ENCODE assay signal across 9 mouse cellular contexts in the genomic region with DNA sequence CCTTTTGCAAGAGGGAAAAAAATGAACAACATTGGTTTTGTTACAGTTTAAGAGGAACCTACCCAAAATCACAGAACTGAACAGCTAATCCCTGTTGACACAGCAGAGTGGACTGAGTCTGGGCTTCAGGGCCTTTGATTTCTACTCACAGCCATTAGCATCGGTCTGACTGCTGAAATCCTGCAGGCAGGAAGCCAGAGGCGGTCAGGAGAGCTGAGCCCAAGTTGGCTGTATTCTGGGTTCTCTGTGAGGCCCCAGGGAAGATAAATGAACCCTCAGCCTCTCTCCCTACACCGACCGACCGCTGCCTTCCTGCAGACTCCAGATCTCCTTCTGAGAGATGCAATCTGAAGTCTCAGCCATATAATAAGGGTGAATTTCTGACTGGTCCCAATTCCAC.
DNase-seq lines count a peak whose midpoint lies in the region; ATAC-seq and TF ChIP-seq lines count a peak whose summit lies in the region.
"Had no signal": no experiment of that assay in that cellular context is flagged by ENCODE, and none has a peak within 500 bp of the region (broad histone marks: within the 10 kb centered on the region; RNA-seq: fewer than 3 reads in every experiment).

No protein-coding gene starts in this region.

- no peak for TF ChIP-seq POLR2A in liver, adult 2 months (IDR thresholded peaks at IDR 0.05; ENCODE audit: extremely low read depth, insufficient read depth, low read length)

- TF ChIP-seq CTCF in liver, adult 2 months (IDR thresholded peaks at IDR 0.05; ENCODE audit: low read depth, low read length): no peak
- no peak for TF ChIP-seq CTCF in liver, postnatal 0 days (IDR thresholded peaks at IDR 0.05; ENCODE audit: low read depth)
- no peak for TF ChIP-seq CTCF in gastrocnemius, adult 2 months (IDR thresholded peaks at IDR 0.05)

- H3K36me3 ChIP-seq in liver, adult 2 months (ENCODE audit: control insufficient read depth, insufficient read depth, low read length): no peaks in the 10 kb centered on the region
- H3K36me3 ChIP-seq in liver, postnatal 0 days (replicated peaks; ENCODE audit: insufficient read depth, low read length): no peaks in the 10 kb centered on the region
- H3K36me3 ChIP-seq in limb, embryonic 10.5 days: no peaks in the 10 kb centered on the region
- H3K36me3 ChIP-seq: liver, embryonic 13.5 days had no signal

- no peak overlapping the region for H3K4me3 ChIP-seq in liver, adult 2 months (ENCODE audit: insufficient read depth, low read depth, low read length)
- H3K4me3 ChIP-seq in liver, postnatal 0 days (ENCODE audit: low read depth, low read length): no peak overlapping the region
- H3K4me3 ChIP-seq in gastrocnemius, adult 2 months: no peak overlapping the region
- H3K4me3 ChIP-seq in limb, embryonic 10.5 days: no peak overlapping the region
- H3K4me3 ChIP-seq: liver, embryonic 13.5 days had no signal

- WGBS in liver, adult 2 months: 59% methylated on average over 5 of the region's 5 CpGs
- WGBS in liver, postnatal 0 days (ENCODE audit: insufficient replicate concordance): 57% methylated on average over 5 of the region's 5 CpGs
- 19% methylated on average over 5 of the region's 5 CpGs for WGBS in limb, embryonic 10.5 days

- no peaks in the 10 kb centered on the region for H3K9me3 ChIP-seq in liver, postnatal 0 days (ENCODE audit: low read length)
- H3K9me3 ChIP-seq in limb, embryonic 10.5 days (replicated peaks): no peaks in the 10 kb centered on the region
- H3K9me3 ChIP-seq: liver, embryonic 13.5 days had no signal

- H3K4me1 ChIP-seq in liver, adult 2 months (ENCODE audit: control insufficient read depth, insufficient read depth, low read length): no peaks in the 10 kb centered on the region; the same call in 1 of the 2 replicates
- H3K4me1 ChIP-seq in liver, postnatal 0 days (ENCODE audit: insufficient read depth): peaks cover 10% of the 10 kb centered on the region
- peaks cover 11% of the 10 kb centered on the region; the same call in 1 of the 2 replicates for H3K4me1 ChIP-seq in limb, embryonic 10.5 days

- no peaks in the 10 kb centered on the region for H3K27me3 ChIP-seq in liver, adult 2 months (ENCODE audit: control insufficient read depth, insufficient read depth, low read length)
- no peaks in the 10 kb centered on the region for H3K27me3 ChIP-seq in liver, postnatal 0 days (ENCODE audit: insufficient read depth, low read length)
- H3K27me3 ChIP-seq in limb, embryonic 10.5 days (ENCODE audit: low read depth, poor library complexity, severe bottlenecking): no peaks in the 10 kb centered on the region
- H3K27me3 ChIP-seq: liver, embryonic 13.5 days had no signal

- no peak for ATAC-seq in liver, postnatal 0 days

- H3K9ac ChIP-seq in liver, adult 2 months (ENCODE audit: low read depth, low read length): no peak overlapping the region
- no peak overlapping the region for H3K9ac ChIP-seq in liver, postnatal 0 days (replicated peaks)
- H3K9ac ChIP-seq: liver, embryonic 13.5 days had no signal

- intact Hi-C loops in gastrocnemius, adult 2 months (cut with DNase I): loop anchor here (10.0 kb wide), 1 partner anchor 295 kb away; no protein-coding TSS in a partner anchor

- no peak overlapping the region for H3K27ac ChIP-seq in liver, adult 2 months (replicated peaks; ENCODE audit: insufficient read depth, low read depth, low read length)
- H3K27ac ChIP-seq in liver, postnatal 0 days (ENCODE audit: low read depth): no peak overlapping the region
- peak overlapping the region; percentile 81 for H3K27ac ChIP-seq in gastrocnemius, adult 2 months
- peak overlapping the region; percentile 61; the same call in 1 of the 2 replicates for H3K27ac ChIP-seq in limb, embryonic 10.5 days
- H3K27ac ChIP-seq: liver, embryonic 13.5 days had no signal

- H3K4me2 ChIP-seq in liver, postnatal 0 days (ENCODE audit: low read depth, low read length): no peak overlapping the region
- H3K4me2 ChIP-seq: liver, embryonic 13.5 days had no signal

- H3K79me2 ChIP-seq in liver, adult 2 months (ENCODE audit: control insufficient read depth, insufficient read depth, low read length): no peaks in the 10 kb centered on the region

- TF ChIP-seq EP300 in liver, postnatal 0 days (IDR thresholded peaks at IDR 0.05; ENCODE audit: low read depth): no peak

- peak; percentile 65 for DNase-seq in adrenal gland, postnatal 10 days
- DNase-seq in adrenal gland, adult 8-10 months: no peak
- DNase-seq in liver, adult 2 months (ENCODE audit: extremely low read depth, low read depth, low spot score): peak; percentile 13
- no peak for DNase-seq in liver, postnatal 0 days
- DNase-seq in gastrocnemius, adult 2 months: peak; percentile 69
- DNase-seq in limb, embryonic 10.5 days (ENCODE audit: low spot score): no peak
- DNase-seq in natural killer cell, adult 2 months (ENCODE audit: low spot score in 2 of 2): no peak
- no peak for DNase-seq in spleen, adult 12 weeks (ENCODE audit: low spot score)
- DNase-seq: liver, embryonic 13.5 days had no signal

Comparison
In these comparisons a context has a peak if more than half of its experiments do, and no peak if none do; other contexts are left out.
1. DNase-seq: peak in adrenal gland, postnatal 10 days (single experiment), liver, adult 2 months (single experiment) and gastrocnemius, adult 2 months (single experiment); none in adrenal gland, adult 8-10 months (single experiment), liver, postnatal 0 days (single experiment), limb, embryonic 10.5 days (single experiment), natural killer cell, adult 2 months (0 of 2) and spleen, adult 12 weeks (single experiment).
2. H3K27ac ChIP-seq: peak in gastrocnemius, adult 2 months (single experiment) and limb, embryonic 10.5 days (single experiment); none in liver, adult 2 months (single experiment) and liver, postnatal 0 days (single experiment).